Mouse (Mus musculus) gastrocnemius, postnatal 10 days (tissue): ENCODE measurements around the gene Treml1. TPM values are rescaled to one million over a fixed set of nuclear protein-coding genes. Genes with fewer than 3 reads are reported as not detected.

Source experiments
- DNase-seq: peaks from one replicate; pipeline ENCODE4 v3.0.0; 2021; ENCODE audit warnings: mixed read lengths
- total RNA-seq, 2 experiments: library from RNA; stranded (reverse); gene quantifications; 2 replicates each; pipeline ENCODE4 v1.2.3; 2021

Treml1 gene
- total RNA-seq, 2 experiments from 2014 or later: not detected

DNA sequence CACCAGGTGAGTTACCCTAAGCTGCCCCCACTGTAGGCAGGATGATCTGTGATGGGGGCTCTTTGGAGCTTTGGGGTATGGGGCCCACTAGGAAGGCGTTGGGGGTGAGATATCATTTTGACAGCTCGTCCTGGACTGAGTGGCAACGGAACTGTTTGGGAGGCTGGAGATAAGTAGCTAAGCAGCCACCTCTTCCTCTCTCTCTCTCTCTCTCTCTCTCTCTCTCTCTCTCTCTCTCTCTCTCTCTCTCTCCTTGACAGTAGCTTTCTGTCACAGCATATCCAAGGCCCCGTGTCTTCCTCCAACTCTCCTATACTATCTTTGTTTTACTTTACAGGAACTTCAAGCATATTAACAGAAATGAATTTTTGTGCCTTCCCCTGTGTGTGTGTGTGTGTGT, 746 bp downstream of the Treml1 start:
- DNase-seq: no peak

DNA sequence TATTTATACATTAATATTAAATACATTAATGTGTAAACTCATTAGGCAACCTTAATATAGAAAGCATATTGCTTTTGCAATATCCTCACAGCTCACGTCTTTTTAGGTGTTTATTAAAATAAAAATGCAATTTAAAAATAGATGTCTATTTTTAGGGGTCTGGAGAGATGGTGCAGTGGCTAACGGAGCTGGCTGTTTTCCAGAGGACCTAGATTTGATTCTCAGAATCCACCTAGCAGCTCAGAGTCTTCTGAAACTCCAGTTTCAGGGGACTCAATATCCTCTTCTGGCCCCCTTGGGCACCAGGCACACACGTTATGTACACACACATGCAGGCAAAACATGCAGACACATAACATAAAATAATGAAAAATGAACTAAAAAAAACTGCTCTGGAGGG, 2.6 kb downstream of the Treml1 start:
- DNase-seq: no peak

DNA sequence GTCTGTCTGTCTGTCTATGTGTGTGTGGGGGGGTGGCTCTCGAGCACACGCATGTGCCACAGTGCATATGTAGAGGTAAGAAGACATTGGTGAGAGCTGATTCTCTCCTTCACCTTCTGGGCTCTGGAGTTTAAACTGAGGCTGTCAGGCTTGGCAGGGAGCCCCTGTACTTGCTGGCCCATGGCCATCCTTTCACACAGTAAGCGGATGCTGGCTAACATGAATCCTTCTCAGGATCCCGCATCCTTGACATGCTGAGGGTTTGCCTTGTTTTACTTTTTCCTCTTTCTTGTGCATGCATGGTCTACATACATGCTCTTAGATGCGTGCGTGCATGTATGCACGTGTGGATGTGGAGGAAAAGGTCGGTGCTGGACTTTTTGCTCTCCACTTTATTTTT, 3.2 kb downstream of the Treml1 start:
- peak; percentile 51 for DNase-seq

DNA sequence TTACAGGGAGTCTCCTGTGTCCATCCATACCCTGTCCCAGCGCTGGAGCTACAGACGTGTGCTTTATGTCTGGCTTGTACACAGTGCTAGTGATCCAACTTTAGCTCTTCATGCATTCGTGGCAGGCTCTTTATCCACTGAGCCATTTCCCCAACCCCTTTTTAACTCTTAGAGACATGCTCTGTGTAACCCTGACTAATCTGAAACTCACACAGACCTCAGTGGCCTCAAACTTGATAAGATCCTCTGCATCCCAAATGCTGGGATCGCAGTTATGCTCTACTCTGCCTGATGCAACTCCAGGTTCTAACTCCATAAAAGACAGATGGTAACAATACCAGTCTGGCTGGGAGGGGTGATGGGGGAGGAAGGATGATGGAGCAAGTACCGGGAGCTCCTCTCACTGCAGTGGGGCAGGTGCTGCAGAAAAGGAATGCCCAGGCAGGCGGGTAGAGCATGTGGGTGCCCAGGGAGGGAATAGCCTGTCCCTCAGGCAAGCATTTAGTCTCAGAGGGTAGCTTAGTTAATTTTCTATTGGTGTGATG, 3.8 kb downstream of the Treml1 start:
- DNase-seq: no peak

DNA sequence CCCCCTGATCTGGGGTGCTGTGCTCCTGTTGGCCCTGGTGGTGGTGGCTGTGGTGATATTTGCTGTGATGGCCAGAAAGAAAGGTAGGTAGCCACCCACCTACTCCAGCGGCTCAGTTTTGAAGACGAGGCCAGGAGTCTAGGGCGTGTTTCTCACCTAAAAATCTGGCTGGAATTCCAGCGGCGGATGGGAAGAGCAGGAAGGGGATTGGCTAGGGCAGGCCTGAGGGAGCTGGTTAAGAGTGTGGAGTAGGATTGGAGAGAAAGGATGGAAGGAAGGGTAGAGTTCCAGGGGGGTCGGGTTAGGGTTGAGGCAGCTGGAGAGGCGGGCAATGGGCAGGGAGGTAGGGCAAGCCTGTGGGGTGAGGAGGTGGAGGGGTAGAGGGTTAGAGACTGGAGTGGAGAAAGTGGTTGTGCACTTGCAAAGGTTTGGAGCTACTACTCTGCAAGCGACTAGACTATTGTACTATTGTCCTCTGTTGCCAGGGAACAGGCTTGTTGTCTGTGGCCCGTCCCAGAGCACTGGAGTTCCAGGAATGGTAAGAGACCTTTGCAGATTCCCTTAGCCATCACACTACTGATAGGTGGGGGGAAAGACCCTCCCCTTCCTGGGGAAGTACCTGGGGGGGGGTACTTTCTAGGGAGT, 5.9 kb downstream of the Treml1 start:
- no peak for DNase-seq

DNA sequence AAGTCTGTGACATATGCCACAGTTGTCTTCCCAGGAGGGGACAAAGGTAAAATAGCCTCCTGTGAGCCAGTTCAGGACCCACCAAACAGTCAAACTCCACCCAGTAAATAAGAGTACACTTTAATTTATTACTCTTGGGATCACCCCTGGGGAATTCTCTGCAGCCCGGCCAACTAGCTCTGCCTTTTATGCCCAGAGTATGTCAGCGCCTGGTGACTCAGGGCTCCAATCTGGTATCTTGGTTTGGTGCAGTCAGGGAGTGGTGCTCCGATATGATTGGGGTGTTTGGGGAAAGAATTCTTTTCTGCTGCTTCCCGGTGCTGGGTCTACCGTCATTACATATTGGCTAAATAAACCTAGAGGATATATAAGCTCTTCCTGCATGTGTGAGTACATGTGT, 7.1 kb downstream of the Treml1 start:
- DNase-seq: no peak

DNA sequence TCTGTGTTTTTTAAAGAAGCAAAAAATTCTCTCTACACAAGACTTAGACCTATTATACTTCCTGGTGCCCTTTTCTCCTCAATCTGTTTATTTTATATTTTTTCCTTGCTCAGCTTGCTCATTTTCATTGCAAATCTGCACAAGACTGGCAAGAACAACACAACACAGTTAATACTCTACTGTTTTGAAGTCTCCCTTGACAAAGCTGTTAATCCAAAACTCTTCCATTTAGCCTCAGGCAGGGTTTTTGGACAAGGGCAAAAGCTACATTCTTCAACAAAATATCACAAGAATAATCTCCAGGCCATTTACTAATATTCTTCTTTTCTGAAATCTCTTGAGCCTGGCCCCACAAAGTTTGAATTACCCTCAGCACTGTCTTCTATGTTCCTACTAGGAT, 11.9 kb downstream of the Treml1 start:
- no peak for DNase-seq

DNA sequence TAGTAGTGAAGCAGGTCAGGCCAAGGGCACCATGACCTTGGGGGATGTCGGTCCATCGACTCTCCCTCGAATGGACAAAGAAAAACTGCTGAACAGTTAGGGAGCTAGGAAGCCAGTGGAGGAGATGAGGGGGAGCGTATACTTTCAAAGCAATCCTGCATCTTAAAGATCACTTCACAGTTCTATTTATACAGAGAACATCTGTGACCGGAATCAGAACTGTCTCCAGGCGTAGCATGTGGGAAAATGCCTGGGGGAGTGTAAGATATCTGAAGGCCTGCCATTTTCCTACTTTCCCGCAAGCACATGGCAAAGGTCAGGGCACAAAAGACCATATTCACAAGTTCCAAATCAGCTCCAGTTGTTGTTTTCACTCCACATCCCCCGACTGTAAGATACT, 13.3 kb downstream of the Treml1 start:
- no peak for DNase-seq

DNA sequence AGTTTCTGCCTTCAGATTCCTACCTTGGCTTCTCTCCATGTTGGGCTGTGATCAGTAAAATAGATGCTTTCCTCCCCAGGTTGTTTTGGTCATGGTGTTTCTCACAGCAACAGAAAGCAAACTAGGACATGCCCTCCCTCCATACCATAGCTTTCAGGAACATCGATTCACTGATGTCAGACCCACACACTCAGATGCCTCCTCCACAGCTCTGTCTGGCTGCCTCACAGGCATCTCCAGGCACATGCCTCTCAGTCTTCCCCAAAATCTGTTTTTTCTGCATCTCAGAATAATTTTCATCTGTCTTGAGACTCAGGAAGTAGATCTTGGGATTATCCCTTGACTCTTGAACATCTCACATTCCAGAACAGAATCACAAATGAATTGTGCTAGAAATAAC, 16.4 kb downstream of the Treml1 start:
- no peak for DNase-seq

DNA sequence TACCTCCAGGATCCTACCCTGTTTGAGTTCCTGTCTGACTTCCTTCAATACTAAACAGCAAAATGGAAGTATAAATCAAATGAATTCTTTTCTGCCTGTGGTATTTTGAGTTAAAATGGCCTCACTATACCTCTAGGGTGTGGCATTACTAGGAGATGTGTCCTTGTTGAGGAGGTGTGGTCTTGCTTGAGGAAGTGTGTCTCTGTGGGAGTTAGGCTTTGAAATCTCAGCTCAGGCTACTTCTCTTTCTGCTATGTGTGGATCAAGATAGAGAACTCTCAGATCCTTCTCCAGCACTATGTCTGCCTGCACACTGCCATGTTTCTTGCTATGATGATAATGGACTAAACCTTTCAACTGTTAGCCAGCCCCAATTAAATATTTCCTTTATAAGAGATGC, 19.3 kb downstream of the Treml1 start:
- no peak for DNase-seq

DNA sequence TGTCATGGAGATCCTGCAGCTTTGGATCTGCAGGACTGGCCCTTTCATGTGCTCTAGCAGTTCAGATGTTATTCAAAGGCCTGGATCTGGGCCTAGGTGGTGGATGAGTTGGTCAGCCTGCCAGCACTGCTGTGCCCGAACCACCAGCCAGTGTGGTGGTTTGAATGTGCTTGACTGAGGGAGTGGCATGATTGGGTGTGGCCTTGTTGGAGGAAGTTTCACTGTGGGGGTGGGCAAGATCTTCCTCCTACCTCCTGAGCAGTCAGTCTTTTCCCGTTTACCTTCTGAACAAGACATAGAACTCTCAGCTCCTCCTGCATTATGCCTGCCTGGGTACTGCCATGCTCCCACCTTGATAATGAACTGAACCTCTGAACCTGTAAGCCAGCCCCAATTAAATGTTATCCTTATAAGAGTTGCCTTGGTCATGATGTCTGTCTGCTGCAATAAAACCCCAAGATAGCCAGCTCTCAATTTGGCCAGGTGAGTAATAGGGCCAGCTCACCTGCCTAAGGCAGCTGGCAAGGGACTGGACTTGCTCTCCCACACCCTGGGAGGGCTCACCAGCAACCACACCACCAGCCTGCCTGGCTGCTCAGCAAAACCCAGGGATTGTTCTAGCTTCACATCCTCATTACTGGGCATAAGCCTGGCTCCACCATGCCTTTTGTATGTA, 26.2 kb downstream of the Treml1 start:
- DNase-seq: no peak

DNA sequence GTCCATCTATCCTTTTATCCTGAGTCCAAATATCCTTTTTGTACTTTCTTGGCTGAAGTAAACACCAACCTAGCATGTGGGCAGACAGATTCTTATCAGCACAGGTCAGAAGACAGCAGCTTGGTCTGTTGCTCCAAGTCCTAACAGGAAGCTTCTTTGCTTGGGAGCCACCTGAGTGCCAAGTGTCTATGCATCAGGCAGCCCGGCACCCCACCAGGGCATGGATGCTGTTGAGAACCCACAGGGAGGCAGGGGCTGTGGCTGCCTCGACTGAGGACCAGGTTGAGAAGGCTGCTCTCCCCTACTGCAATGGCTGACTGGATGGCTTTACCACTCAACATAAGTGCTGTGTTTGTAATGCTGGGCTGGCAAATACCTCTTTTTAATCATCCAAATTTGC, 28.9 kb downstream of the Treml1 start:
- no peak for DNase-seq

DNA sequence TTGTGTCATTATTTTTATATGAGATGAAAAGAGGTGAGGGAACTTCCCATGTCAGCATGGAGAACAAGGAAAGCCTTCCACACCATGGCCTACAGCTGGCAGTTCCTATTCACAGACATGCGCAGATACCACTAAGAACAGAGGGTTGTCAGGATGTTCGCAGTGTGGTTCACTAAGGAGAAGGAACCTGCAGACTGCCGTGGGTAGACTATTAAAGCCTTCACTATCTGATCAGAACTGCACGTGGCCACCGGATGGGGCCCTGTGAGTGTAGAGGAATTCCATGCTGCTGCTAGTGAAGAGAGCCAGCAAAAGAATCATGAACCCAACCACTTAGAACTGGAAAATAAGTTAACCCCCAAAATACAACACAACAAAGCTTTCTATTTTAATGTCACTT, 29.7 kb downstream of the Treml1 start:
- no peak for DNase-seq

DNA sequence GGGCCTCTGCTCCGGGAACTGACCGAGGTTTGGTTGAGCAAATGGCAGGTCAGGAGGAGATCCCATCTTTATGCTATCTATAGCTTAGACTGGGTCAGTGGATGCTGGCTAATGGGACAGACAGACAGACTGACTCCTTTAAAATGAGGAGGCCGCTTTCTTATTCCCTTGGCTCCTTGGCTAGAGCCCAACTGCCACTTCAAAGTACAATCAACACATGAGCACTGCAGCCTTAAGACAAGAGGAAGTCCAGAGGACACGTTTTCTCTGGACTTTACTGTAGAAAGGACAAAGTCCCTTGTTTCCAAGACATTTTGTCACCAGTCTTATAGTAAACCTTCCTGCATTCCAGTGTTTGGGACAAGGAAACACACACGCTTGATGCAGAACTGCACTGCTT, 31.7 kb downstream of the Treml1 start:
- no peak for DNase-seq

DNA sequence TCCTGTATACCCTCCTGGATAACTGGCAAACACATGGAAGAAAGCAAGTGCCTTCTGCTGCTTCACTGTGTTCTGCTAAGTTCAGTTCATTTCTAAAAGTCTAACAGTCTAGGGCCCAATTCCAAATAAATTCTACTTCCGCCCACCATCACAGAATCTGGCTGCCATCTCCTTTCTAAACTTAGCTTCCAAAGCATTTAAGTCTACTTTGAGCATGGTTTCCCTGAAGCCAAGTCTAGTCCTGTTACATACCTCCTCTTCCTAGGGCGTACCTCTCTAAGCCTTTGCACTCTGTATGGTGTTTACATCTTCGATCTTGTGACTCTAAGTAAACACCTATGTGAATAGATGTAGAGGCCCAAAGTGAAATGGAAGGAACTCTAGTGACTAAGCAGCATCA, 32.9 kb downstream of the Treml1 start:
- DNase-seq: no peak

DNA sequence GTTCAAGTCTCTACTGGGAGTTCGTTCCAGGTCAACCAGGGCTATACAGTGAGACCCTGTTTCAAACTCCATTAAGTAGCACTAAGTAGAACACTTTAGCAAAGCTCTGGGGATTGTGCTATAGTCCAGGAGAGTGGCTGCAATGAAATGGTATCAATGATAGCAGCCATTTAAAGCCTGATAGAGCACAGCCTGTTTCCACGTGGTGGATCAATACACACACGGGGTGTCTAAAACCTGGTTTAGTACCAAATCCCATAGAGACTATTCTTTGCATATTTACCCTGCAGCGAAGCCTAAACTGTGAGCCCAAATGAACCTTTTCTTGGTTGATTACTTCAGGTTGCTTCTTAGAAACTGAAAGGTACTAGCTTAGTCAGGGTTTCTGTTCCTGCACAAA, 42.0 kb downstream of the Treml1 start:
- no peak for DNase-seq

DNA sequence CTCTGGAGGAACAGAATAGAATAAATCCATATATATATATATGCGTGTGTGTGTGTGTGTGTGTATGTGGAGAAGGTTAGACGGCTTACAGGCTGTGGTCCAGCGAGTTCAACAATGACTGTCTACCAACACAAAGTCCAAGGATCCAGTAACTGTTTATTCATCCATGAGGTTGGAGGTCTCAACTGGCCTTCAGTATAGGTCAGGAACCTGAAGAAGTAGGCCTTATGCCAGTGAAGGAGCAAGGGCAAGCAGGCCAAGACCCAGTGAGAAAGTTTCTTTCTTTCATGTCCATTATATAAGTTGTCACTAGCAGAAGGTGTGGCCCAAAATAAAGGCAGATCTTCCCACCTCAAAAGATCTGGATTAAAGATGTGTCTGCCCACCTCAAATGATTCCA, 43.0 kb downstream of the Treml1 start:
- no peak for DNase-seq

DNA sequence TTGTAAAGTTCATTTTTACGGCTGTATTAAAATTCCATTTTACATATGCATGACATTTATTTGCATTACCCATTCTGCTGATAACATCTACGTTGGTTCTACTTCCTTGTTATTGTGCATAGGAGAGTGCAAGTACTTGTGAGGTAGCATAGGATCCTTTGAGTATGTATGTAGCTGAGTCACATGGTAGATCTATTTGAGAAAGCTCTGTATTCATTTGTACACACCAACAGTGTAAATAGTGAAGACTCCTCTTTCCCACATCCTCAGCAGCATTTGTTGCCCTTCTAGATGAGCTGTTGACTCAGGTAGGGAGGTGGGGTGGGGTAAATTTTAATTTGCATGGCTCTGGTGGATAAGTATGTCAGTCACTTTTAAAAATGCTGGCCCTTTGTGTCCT, 44.1 kb downstream of the Treml1 start:
- no peak for DNase-seq

DNA sequence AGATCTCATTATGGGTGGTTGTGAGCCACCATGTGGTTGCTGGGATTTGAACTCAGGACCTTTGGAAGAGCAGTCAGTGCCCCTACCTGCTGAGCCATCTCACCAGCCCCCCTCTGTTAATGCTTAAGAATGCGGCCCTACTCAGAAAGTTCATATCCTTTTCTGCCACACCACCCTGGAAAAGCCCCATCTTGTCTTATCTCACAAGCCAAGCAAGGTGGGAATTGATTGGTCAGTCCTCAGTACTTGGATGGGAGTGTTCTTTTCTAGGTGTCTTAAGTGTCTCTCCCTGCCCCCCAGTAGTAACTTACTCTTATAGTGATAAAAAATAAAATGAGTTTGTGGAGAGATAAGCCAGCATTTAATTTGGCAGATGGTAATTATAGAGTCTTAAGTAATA, 45.0 kb downstream of the Treml1 start:
- no peak for DNase-seq

DNA sequence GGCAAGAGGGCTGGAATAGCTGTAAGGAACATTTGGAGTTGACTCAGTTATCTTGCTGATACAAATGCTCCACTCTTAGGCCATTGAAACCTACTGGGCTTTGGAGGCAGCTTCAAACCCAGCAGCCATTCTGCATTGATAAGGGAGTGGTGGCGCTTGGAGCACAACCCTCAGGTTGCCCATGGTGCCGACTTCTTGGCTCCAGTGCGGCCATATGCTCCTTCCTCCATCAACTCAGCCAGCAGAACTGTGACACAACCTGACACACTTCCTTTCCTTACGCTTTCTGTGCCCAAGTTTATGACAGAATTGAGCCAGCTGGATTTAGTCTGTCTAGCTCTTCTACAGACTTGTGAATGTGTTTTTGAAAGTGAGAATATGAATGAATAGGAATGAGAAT, 47.4 kb downstream of the Treml1 start:
- no peak for DNase-seq

DNA sequence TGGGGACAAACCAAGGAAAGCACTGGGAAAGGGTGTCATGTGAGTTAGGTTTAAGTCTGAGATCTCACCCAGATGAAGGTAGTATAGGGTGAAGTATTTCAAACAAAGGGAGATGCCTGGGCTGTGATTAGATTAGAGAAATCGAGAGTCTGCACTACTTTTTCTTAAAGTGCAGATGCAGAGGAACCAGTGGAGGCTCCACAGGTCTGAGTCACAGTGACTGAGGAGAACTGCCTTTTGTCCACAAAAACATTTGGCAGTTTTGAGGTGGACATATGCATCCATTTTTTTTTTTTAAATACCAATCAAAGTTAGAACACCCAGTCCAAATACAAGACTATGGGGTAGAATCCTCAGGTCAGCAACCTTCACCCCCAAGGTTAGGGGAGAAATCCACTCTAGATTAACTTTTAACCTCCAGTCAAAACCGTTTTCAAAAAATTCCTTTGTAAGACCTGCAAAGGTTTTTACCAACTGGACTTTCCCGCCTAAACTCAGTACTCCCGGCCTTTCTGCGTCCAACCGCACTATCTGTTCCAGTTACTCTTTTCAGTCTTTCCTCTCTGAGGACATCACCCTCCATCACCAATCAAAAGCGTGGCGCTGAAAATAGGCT, 48.3 kb downstream of the Treml1 start:
- DNase-seq: no peak

DNA sequence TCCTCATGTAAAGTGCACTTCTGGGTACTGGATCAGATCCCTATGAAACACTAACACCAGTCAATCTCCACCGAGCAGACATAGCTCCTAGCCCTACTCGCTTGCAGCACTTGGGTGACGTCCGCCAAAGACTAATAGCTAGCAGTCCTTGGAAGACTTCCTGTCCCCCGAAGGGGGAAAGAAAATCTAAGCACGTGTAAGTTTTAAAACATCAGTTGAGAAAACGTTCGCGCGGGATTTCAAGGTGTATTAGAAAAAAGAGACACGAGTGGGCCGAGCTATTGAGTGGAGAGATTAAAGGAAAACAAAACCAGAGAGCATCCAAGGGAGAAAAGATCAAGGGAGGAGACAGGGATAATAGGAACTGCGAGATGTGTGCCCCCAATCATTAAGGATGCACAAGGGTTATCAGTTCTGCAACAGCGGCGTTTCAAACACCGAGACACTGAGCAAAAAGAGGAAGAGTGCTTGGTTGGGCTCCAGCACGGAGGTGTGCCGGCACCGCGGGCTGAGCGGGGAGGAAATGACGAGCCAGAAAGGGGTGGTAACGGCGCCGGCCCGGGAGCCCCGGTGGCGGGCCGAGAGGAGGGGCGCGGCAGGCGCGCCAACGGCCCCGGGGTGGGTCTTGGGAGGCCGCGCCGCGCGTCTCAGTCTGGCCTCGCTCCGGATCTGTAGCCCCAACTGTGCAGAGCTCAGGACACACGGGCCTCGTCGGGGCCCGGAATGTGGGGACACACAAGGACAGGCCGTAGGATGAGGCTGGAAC, 49.0 kb downstream of the Treml1 start:
- DNase-seq: peak; percentile 74
